Mouse (Mus musculus) MEL (cell line): ENCODE measurements around the gene Sipa1l2. TPM values are rescaled to one million over a fixed set of nuclear protein-coding genes. Genes with fewer than 3 reads are reported as not detected.

Experiments used
- DNase-seq: peaks from one replicate; pipeline ENCODE4 v3.0.0; 2011; ENCODE audit warnings: low read depth, low spot score
- H3K27ac ChIP-seq: 2 replicates; pipeline ENCODE4 v1.5.1; 2012; ENCODE audit warnings: low read depth, mild to moderate bottlenecking, control low read depth, low read length, moderate library complexity; ENCODE audit not compliant: control insufficient read depth
- H3K27me3 ChIP-seq, 2 experiments: fragments of 150-350 bp in 1 of 2; sonication (generic) in 1 of 2; 2 replicates each; pipeline ENCODE4 v1.6.1; 2012; ENCODE audit warnings: low read length in 2 of 2, mild to moderate bottlenecking in 2 of 2, improper control_type of control experiment in 1 of 2, moderate library complexity in 1 of 2; ENCODE audit not compliant: insufficient read depth in 2 of 2, control insufficient read depth in 1 of 2
- H3K36me3 ChIP-seq, 2 experiments: 2 replicates each; pipeline ENCODE4 v1.6.1; 2012 to 2014; ENCODE audit warnings: low read length in 2 of 2, improper control_type of control experiment in 1 of 2, inconsistent platforms in 1 of 2, mild to moderate bottlenecking in 1 of 2; ENCODE audit not compliant: insufficient read depth in 2 of 2, control insufficient read depth in 1 of 2
- H3K4me1 ChIP-seq, 2 experiments: fragments of 150-350 bp in 1 of 2; sonication (generic) in 1 of 2; 2 replicates each; pipeline ENCODE4 v1.6.1; 2012; ENCODE audit warnings: low read length in 2 of 2, improper control_type of control experiment in 1 of 2, mild to moderate bottlenecking in 1 of 2; ENCODE audit not compliant: insufficient read depth in 2 of 2, control insufficient read depth in 1 of 2
- H3K4me3 ChIP-seq, 2 experiments: fragments of 150-350 bp in 1 of 2; sonication (generic) in 1 of 2; 2 replicates each; pipeline ENCODE4 v1.5.1; 2012; ENCODE audit warnings: low read depth in 2 of 2, low read length in 2 of 2, mild to moderate bottlenecking in 2 of 2, moderate library complexity in 2 of 2, control low read depth in 1 of 2, improper control_type of control experiment in 1 of 2; ENCODE audit not compliant: control insufficient read depth in 1 of 2, insufficient read depth in 1 of 2
- H3K79me2 ChIP-seq: 2 replicates; pipeline ENCODE4 v1.6.1; 2012; ENCODE audit warnings: mild to moderate bottlenecking, low read length, moderate library complexity; ENCODE audit not compliant: control insufficient read depth, poor library complexity, insufficient read depth
- H3K9ac ChIP-seq: 2 replicates; pipeline ENCODE4 v1.6.1; 2012; ENCODE audit warnings: low read depth, mild to moderate bottlenecking, control low read depth, low read length, moderate library complexity; ENCODE audit not compliant: control insufficient read depth, poor library complexity, severe bottlenecking
- H3K9me3 ChIP-seq: fragments of 150-350 bp; sonication (generic); replicated peaks from 2 replicates; pipeline ENCODE4 v1.6.1; 2012; ENCODE audit warnings: mild to moderate bottlenecking, low read length, improper control_type of control experiment, moderate library complexity; ENCODE audit not compliant: insufficient read depth
- CHD1 ChIP-seq: IDR thresholded peaks from 2 replicates; pipeline ENCODE4 v1.6.1; 2012; ENCODE audit warnings: low read depth, mild to moderate bottlenecking, inconsistent platforms, low read length, improper control_type of control experiment
- CHD2 ChIP-seq: IDR thresholded peaks from 2 replicates; pipeline ENCODE4 v1.6.1; 2011; ENCODE audit warnings: low read length, improper control_type of control experiment
- CTCF ChIP-seq, 3 experiments: IDR thresholded peaks in 2 of 3; conservative IDR thresholded peaks in 1 of 3; 2 replicates each; pipeline ENCODE4 v1.5.1; 2011 to 2012; ENCODE audit warnings: low read length in 3 of 3, low read depth in 2 of 3, mild to moderate bottlenecking in 2 of 3, improper control_type of control experiment in 1 of 3, inconsistent platforms in 1 of 3, mixed read lengths in 1 of 3, moderate library complexity in 1 of 3; ENCODE audit not compliant: control insufficient read depth in 1 of 3, insufficient read depth in 1 of 3, poor library complexity in 1 of 3, severe bottlenecking in 1 of 3
- E2F4 ChIP-seq: IDR thresholded peaks from 2 replicates; pipeline ENCODE4 v1.6.1; 2011; ENCODE audit warnings: low read depth, low read length, improper control_type of control experiment, borderline replicate concordance
- ELF1 ChIP-seq: IDR thresholded peaks from 2 replicates; pipeline ENCODE4 v1.6.1; 2014; ENCODE audit warnings: low read depth, mild to moderate bottlenecking, inconsistent platforms, low read length, improper control_type of control experiment, moderate library complexity
- ETS1 ChIP-seq: IDR thresholded peaks from 2 replicates; pipeline ENCODE4 v1.6.1; 2012; ENCODE audit warnings: low read depth, mild to moderate bottlenecking, inconsistent platforms, low read length, improper control_type of control experiment, moderate library complexity
- HCFC1 ChIP-seq: IDR thresholded peaks from 2 replicates; pipeline ENCODE4 v1.6.1; 2012; ENCODE audit warnings: low read depth, mild to moderate bottlenecking, inconsistent platforms, low read length, improper control_type of control experiment, moderate library complexity
- JUND ChIP-seq: IDR thresholded peaks from 2 replicates; pipeline ENCODE4 v1.6.1; 2011; ENCODE audit warnings: low read depth, mild to moderate bottlenecking, improper control_type of control experiment, low read length
- MAFK ChIP-seq: IDR thresholded peaks from 2 replicates; pipeline ENCODE4 v1.6.1; 2011; ENCODE audit warnings: low read depth, mild to moderate bottlenecking, low read length, improper control_type of control experiment, borderline replicate concordance
- MAX ChIP-seq: IDR thresholded peaks from 2 replicates; pipeline ENCODE4 v1.6.1; 2011; ENCODE audit warnings: low read length, improper control_type of control experiment
- MAZ ChIP-seq: IDR thresholded peaks from 2 replicates; pipeline ENCODE4 v1.6.1; 2012; ENCODE audit warnings: low read depth, mild to moderate bottlenecking, inconsistent platforms, low read length, improper control_type of control experiment
- MEF2A ChIP-seq: IDR thresholded peaks from 2 replicates; pipeline ENCODE4 v1.6.1; 2014; ENCODE audit warnings: low read depth, mild to moderate bottlenecking, inconsistent platforms, low read length, improper control_type of control experiment; ENCODE audit not compliant: poor library complexity, insufficient replicate concordance, severe bottlenecking; ENCODE audit errors: extremely low read depth
- MXI1 ChIP-seq: IDR thresholded peaks from 2 replicates; pipeline ENCODE4 v1.6.1; 2011; ENCODE audit warnings: mild to moderate bottlenecking, low read depth, low read length, improper control_type of control experiment
- MYB ChIP-seq: IDR thresholded peaks from 2 replicates; pipeline ENCODE4 v1.6.1; 2011; ENCODE audit warnings: mild to moderate bottlenecking, low read depth, low read length, improper control_type of control experiment
- MYC ChIP-seq: IDR thresholded peaks from 2 replicates; pipeline ENCODE4 v1.6.1; 2011; ENCODE audit warnings: low read depth, mild to moderate bottlenecking, low read length, improper control_type of control experiment, moderate library complexity
- NELFE ChIP-seq: IDR thresholded peaks from 2 replicates; pipeline ENCODE4 v1.6.1; 2011; ENCODE audit warnings: low read depth, low read length, improper control_type of control experiment
- NRF1 ChIP-seq: IDR thresholded peaks from 2 replicates; pipeline ENCODE4 v1.6.1; 2014; ENCODE audit warnings: low read depth, mild to moderate bottlenecking, inconsistent platforms, low read length, improper control_type of control experiment, moderate library complexity; ENCODE audit not compliant: poor library complexity, insufficient read depth, severe bottlenecking
- POLR2A ChIP-seq, 2 experiments: IDR thresholded peaks; 2 replicates each; pipeline ENCODE4 v1.6.1; 2011 to 2012; ENCODE audit warnings: low read length in 2 of 2, mild to moderate bottlenecking in 2 of 2, control low read depth in 1 of 2, improper control_type of control experiment in 1 of 2, low read depth in 1 of 2, moderate library complexity in 1 of 2; ENCODE audit not compliant: control insufficient read depth in 1 of 2, insufficient read depth in 1 of 2, poor library complexity in 1 of 2
- POLR2AphosphoS5 ChIP-seq: IDR thresholded peaks from 2 replicates; pipeline ENCODE4 v1.6.1; 2012; ENCODE audit warnings: low read depth, borderline replicate concordance, mild to moderate bottlenecking, inconsistent platforms, low read length, moderate library complexity, mixed read lengths
- RAD21 ChIP-seq: IDR thresholded peaks from 2 replicates; pipeline ENCODE4 v1.6.1; 2011; ENCODE audit warnings: mild to moderate bottlenecking, low read depth, low read length, improper control_type of control experiment
- RCOR1 ChIP-seq: IDR thresholded peaks from 2 replicates; pipeline ENCODE4 v1.6.1; 2012; ENCODE audit warnings: low read depth, mild to moderate bottlenecking, inconsistent platforms, low read length, improper control_type of control experiment
- SIN3A ChIP-seq: IDR thresholded peaks from 2 replicates; pipeline ENCODE4 v1.6.1; 2012; ENCODE audit warnings: low read length, improper control_type of control experiment, inconsistent platforms
- TAL1 ChIP-seq: IDR thresholded peaks from 2 replicates; pipeline ENCODE4 v1.6.1; 2012; ENCODE audit warnings: mild to moderate bottlenecking, inconsistent platforms, low read length, moderate library complexity, mixed read lengths
- TBP ChIP-seq: IDR thresholded peaks from 2 replicates; pipeline ENCODE4 v1.8.0; 2011; ENCODE audit warnings: low read depth, low read length, improper control_type of control experiment
- UBTF ChIP-seq: IDR thresholded peaks from 2 replicates; pipeline ENCODE4 v1.6.1; 2012; ENCODE audit warnings: low read depth, mild to moderate bottlenecking, inconsistent platforms, low read length, improper control_type of control experiment, moderate library complexity, borderline replicate concordance; ENCODE audit not compliant: insufficient read depth
- USF1 ChIP-seq: IDR thresholded peaks from 2 replicates; pipeline ENCODE4 v1.6.1; 2014; ENCODE audit warnings: low read depth, mild to moderate bottlenecking, inconsistent platforms, low read length, improper control_type of control experiment, moderate library complexity
- USF2 ChIP-seq, 2 experiments: IDR thresholded peaks; 2 replicates each; pipeline ENCODE4 v1.6.1; 2011 to 2012; ENCODE audit warnings: improper control_type of control experiment in 2 of 2, low read length in 2 of 2, borderline replicate concordance in 1 of 2, inconsistent platforms in 1 of 2, low read depth in 1 of 2, mild to moderate bottlenecking in 1 of 2; ENCODE audit not compliant: insufficient read depth in 1 of 2
- ZC3H11A ChIP-seq: IDR thresholded peaks from 2 replicates; pipeline ENCODE4 v1.6.1; 2012; ENCODE audit warnings: low read depth, mild to moderate bottlenecking, inconsistent platforms, low read length, improper control_type of control experiment
- ZKSCAN1 ChIP-seq: IDR thresholded peaks from 2 replicates; pipeline ENCODE4 v1.6.1; 2012; ENCODE audit warnings: low read depth, mild to moderate bottlenecking, inconsistent platforms, low read length, improper control_type of control experiment, moderate library complexity
- ZMIZ1 ChIP-seq: IDR thresholded peaks from 2 replicates; pipeline ENCODE4 v1.6.1; 2012; ENCODE audit warnings: low read depth, mild to moderate bottlenecking, inconsistent platforms, low read length, improper control_type of control experiment, moderate library complexity
- polyA plus RNA-seq, 2 experiments: library from polyadenylated mRNA; stranded (reverse) in 1 of 2; unstranded in 1 of 2; fragments of >175 nt in 1 of 2; fragments of >200 nt in 1 of 2; gene quantifications; 2 replicates each; pipeline versions ENCODE4 v1.2.1 to v1.2.4; 2012; ENCODE audit warnings: low replicate concordance in 2 of 2, low read depth in 1 of 2; ENCODE audit not compliant: insufficient read length in 2 of 2, insufficient read depth in 1 of 2, missing spikeins in 1 of 2
- total RNA-seq: library from RNA; depleted of rRNA; stranded (reverse); fragments of 300-350 nt; gene quantifications from 2 replicates; pipeline ENCODE4 v1.2.3, GENCODE M21; 2012

The Sipa1l2 gene
- total and polyA plus RNA-seq, 3 experiments: not detected

GRCm38 (mm10) chr8:125590363-125590762, 20.8 kb upstream of the Sipa1l2 start:
- DNase-seq: no peak
- H3K36me3 ChIP-seq: no peaks in the 10 kb centered on the region
- no peaks in the 10 kb centered on the region for H3K4me1 ChIP-seq
- H3K9ac ChIP-seq: no peak overlapping the region
- no peak overlapping the region for H3K27ac ChIP-seq
- H3K79me2 ChIP-seq: no peaks in the 10 kb centered on the region
- no peaks in the 10 kb centered on the region for H3K27me3 ChIP-seq
- TF ChIP-seq USF1 (no peak), ZC3H11A (no peak), NRF1 (no peak)
- H3K4me3 ChIP-seq: no peak overlapping the region
- no peaks in the 10 kb centered on the region for H3K9me3 ChIP-seq

GRCm38 (mm10) chr8:125586587-125586986, 17.0 kb upstream of the Sipa1l2 start:
- Histone ChIP-seq H3K9me3 (no peaks in the 10 kb centered on the region), H3K4me3 (no peak overlapping the region)
- DNase-seq: no peak

GRCm38 (mm10) chr8:125584276-125584675, 14.7 kb upstream of the Sipa1l2 start:
- H3K4me1 ChIP-seq: no peaks in the 10 kb centered on the region
- H3K27ac ChIP-seq: no peak overlapping the region
- no peak overlapping the region for H3K4me3 ChIP-seq
- H3K9me3 ChIP-seq: no peaks in the 10 kb centered on the region
- H3K9ac ChIP-seq: no peak overlapping the region
- H3K36me3 ChIP-seq: no peaks in the 10 kb centered on the region
- H3K27me3 ChIP-seq: no peaks in the 10 kb centered on the region
- no peak for DNase-seq
- no peaks in the 10 kb centered on the region for H3K79me2 ChIP-seq
- no peak for TF ChIP-seq UBTF
- TF ChIP-seq ETS1: no peak
- no peak for TF ChIP-seq NELFE
- no peak for TF ChIP-seq SIN3A
- TF ChIP-seq HCFC1: no peak
- no peak for TF ChIP-seq MAZ
- TF ChIP-seq E2F4: no peak
- TF ChIP-seq MAFK: no peak
- TF ChIP-seq USF1: no peak
- TF ChIP-seq USF2 (IDR thresholded peaks at IDR 0.05; ENCODE audit: borderline replicate concordance in 1 of 2, insufficient read depth in 1 of 2, low read depth in 1 of 2, low read length in 2 of 2): no peak
- TF ChIP-seq MXI1: no peak
- TF ChIP-seq RAD21: no peak
- no peak for TF ChIP-seq ELF1
- no peak for TF ChIP-seq CTCF (IDR thresholded peaks at IDR 0.05 in 2 of 3, conservative IDR thresholded peaks at IDR 0.05 in 1 of 3; ENCODE audit: control insufficient read depth in 1 of 3, insufficient read depth in 1 of 3, low read depth in 2 of 3, low read length in 3 of 3, poor library complexity in 1 of 3, severe bottlenecking in 1 of 3)
- TF ChIP-seq TBP: no peak

More at GRCm38 (mm10) chr8:125586587-125586986, 17.0 kb upstream of the Sipa1l2 start:
- Histone ChIP-seq H3K27me3 (no peaks in the 10 kb centered on the region), H3K27ac (no peak overlapping the region), H3K79me2 (no peaks in the 10 kb centered on the region), H3K4me1 (no peaks in the 10 kb centered on the region), H3K36me3 (no peaks in the 10 kb centered on the region), H3K9ac (no peak overlapping the region)
- TF ChIP-seq ZMIZ1: no peak
- TF ChIP-seq CHD1: no peak
- no peak for TF ChIP-seq CHD2
- TF ChIP-seq JUND: no peak
- no peak for TF ChIP-seq TAL1
- no peak for TF ChIP-seq MAX
- no peak for TF ChIP-seq USF2 (IDR thresholded peaks at IDR 0.05; ENCODE audit: borderline replicate concordance in 1 of 2, insufficient read depth in 1 of 2, low read depth in 1 of 2, low read length in 2 of 2)
- no peak for TF ChIP-seq MYC
- no peak for TF ChIP-seq UBTF
- no peak for TF ChIP-seq MAFK
- no peak for TF ChIP-seq RCOR1
- no peak for TF ChIP-seq E2F4
- no peak for TF ChIP-seq CTCF (IDR thresholded peaks at IDR 0.05 in 2 of 3, conservative IDR thresholded peaks at IDR 0.05 in 1 of 3; ENCODE audit: control insufficient read depth in 1 of 3, insufficient read depth in 1 of 3, low read depth in 2 of 3, low read length in 3 of 3, poor library complexity in 1 of 3, severe bottlenecking in 1 of 3)
- no peak for TF ChIP-seq ZKSCAN1
- no peak for TF ChIP-seq USF1
- no peak for TF ChIP-seq POLR2AphosphoS5
- no peak for TF ChIP-seq POLR2A (IDR thresholded peaks at IDR 0.05; ENCODE audit: control insufficient read depth in 1 of 2, insufficient read depth in 1 of 2, low read depth in 1 of 2, low read length in 2 of 2, poor library complexity in 1 of 2)
- TF ChIP-seq MYB: no peak
- TF ChIP-seq RAD21: no peak
- no peak for TF ChIP-seq MEF2A
